Mouse (Mus musculus) A20 (cell line): Measurements from ENCODE around the gene Gm20908.
"Not testable (repeated sequence)": the region's sequence is repeated elsewhere in the genome, so short reads cannot be mapped to it uniquely, and the experiment has no call there.

Experiments
- DNase-seq: peaks from one replicate; pipeline ENCODE4 v3.0.0-alpha.2; 2011; ENCODE audit warnings: low read depth, low spot score

The Gm20908 gene

DNA sequence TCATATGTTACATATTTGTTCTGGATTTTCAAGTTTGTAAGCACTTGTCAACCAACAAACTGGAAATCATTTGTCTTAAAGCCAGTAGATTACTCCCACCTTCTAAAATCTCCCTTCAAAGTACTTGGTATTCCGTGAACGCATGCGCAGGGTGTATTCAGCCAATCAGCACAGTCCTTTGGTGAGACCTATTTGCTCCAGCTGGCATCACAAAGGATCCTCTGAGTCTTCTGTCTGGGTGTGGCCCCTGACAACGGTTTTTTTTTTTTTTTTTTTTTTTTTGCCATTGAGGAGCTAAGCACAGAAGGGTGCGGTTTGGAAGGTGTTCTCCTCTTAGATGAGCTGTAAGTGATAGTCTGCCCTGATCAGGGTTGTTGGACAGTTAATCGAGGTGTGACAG is at the start of gene Gm20908:
Gene Gm20908, plus strand, starts transcription at position 301 of the 400 bp plus-strand sequence.
- DNase-seq: not testable (repeated sequence)
